Mouse (Mus musculus): Measurements from ENCODE around the gene Zfp456. TPM values are rescaled to one million over a fixed set of nuclear protein-coding genes. Genes with fewer than 3 reads are reported as not detected.
A peak's percentile ranks its signal among the peaks of the same experiment; 100 is the strongest.
"Not testable (repeated sequence)": the region's sequence is repeated elsewhere in the genome, so short reads cannot be mapped to it uniquely, and the experiment has no call there.

Zfp456 gene
- polyA plus RNA-seq, 1 experiment from 2014 or later = 0.78 TPM

DNA sequence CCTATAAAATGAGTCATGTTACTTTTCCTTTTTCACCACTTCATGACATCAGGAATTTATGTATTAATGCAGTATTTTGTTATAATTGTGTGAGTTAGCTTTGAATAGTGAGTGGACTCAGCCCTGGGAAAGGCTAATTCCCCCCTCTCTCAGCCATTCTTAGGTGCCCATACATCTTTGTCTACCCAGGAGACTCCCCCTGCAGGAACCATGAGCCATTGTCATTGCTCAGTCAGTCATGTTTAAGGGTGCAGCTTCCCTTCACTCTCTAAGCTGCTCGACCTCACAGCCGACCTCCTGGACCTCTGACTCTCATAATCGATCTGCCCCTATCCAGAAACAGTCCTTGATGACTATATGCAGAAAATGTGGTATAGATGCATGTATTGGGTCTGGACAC, 645 bp upstream of the Zfp456 start:
- 59% methylated on average over 3 of the region's 3 CpGs for WGBS
- not testable (repeated sequence) for H3K9me3 ChIP-seq (ENCODE audit: control insufficient read depth, low read length)

GRCm38 (mm10) chr13:67360131-67360744, 15.4 kb downstream of the Zfp456 start, which contains the start of the genes Gm28044 and Zfp953:
Gm28044 (minus strand) TSS chr13:67360536.
Zfp953 (minus strand) TSS chr13:67360605.
- peak; percentile 97 for ATAC-seq
- no peaks in the 10 kb centered on the region for H3K27me3 ChIP-seq (replicated peaks; ENCODE audit: control insufficient read depth, insufficient read depth, low read length)
- H3K36me3 ChIP-seq (ENCODE audit: control insufficient read depth, insufficient read depth, low read length) = no peaks in the 10 kb centered on the region
- under 1% methylated on average over 15 of the region's 15 CpGs for WGBS
- peaks cover 10% of the 10 kb centered on the region for H3K4me1 ChIP-seq (ENCODE audit: control insufficient read depth, insufficient read depth, low read depth, low read length)
- peak within 1 kb of the TSS; percentile 5; the same call in 1 of the 2 replicates for H3K27ac ChIP-seq (ENCODE audit: low read depth, low read length)
- H3K9me3 ChIP-seq (ENCODE audit: control insufficient read depth, low read length) = no peaks in the 10 kb centered on the region
- peak within 1 kb of the TSS; percentile 57 for H3K4me3 ChIP-seq (ENCODE audit: low read length)
- peak within 1 kb of the TSS; percentile 61 for H3K9ac ChIP-seq (ENCODE audit: low read depth, low read length)
- peak within 1 kb of the TSS; percentile 91 for H3K4me2 ChIP-seq (ENCODE audit: low read length)

More for the DNA sequence above, 645 bp upstream of the Zfp456 start:
- H3K4me2 ChIP-seq (ENCODE audit: low read length); H3K4me3 ChIP-seq (ENCODE audit: low read length); H3K4me1 ChIP-seq (ENCODE audit: control insufficient read depth, insufficient read depth, low read depth, low read length); H3K9ac ChIP-seq (ENCODE audit: low read depth, low read length); H3K36me3 ChIP-seq (ENCODE audit: control insufficient read depth, insufficient read depth, low read length); H3K27ac ChIP-seq (ENCODE audit: low read depth, low read length); ATAC-seq; H3K27me3 ChIP-seq (replicated peaks; ENCODE audit: control insufficient read depth, insufficient read depth, low read length): not testable (repeated sequence)

GRCm38 (mm10) chr13:67351854-67352253, 23.8 kb downstream of the Zfp456 start:
- Histone ChIP-seq H3K4me1 (ENCODE audit: control insufficient read depth, insufficient read depth, low read depth, low read length) (no peaks in the 10 kb centered on the region), H3K9ac (ENCODE audit: low read depth, low read length) (no peak overlapping the region), H3K4me3 (ENCODE audit: low read length) (no peak overlapping the region), H3K36me3 (ENCODE audit: control insufficient read depth, insufficient read depth, low read length) (no peaks in the 10 kb centered on the region), H3K27me3 (replicated peaks; ENCODE audit: control insufficient read depth, insufficient read depth, low read length) (no peaks in the 10 kb centered on the region), H3K4me2 (ENCODE audit: low read length) (no peak overlapping the region), H3K9me3 (ENCODE audit: control insufficient read depth, low read length) (no peaks in the 10 kb centered on the region), H3K27ac (ENCODE audit: low read depth, low read length) (no peak overlapping the region)
- ATAC-seq = no peak

DNA sequence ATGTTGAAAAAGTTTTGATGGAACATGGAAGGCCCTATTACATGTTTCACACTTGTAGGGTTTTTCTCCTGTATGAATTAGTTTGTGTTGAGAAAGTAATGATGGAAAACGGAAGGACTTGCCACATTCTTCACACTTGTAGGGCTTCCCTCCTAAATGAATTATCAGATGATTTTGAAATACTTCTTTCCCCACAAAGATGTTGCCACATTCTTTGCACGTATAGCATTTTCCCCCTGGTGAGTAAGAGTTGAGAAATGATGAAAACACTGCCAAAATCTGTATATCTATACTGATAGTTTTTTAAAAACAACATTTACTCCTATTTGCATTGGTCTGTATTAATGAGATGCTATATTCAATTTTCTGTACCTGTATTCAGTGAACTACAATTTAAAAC, 32.2 kb downstream of the Zfp456 start:
- WGBS = 87% methylated on average over 2 of the region's 2 CpGs
- no peaks in the 10 kb centered on the region for H3K9me3 ChIP-seq (ENCODE audit: control insufficient read depth, low read length)

DNA sequence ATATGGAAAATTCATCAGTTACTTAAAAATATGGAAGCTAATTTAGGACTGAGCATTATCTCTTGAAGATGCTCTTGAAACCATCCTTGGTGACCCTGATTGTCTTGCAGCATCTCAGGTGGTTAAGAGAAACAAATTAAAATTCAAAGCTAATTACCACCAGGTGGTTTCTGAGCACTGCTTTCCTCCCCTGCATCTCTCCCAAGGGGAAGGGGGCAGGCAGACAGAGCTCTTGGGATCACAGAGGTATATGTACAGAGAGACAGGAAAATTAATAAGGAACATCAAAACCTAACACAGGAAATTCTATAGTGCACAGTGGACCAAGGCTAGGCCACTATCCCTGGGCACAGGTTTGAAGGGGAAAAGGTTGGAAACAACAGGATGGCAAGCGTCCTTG, 42.7 kb downstream of the Zfp456 start:
- Histone ChIP-seq H3K4me1 (ENCODE audit: control insufficient read depth, insufficient read depth, low read depth, low read length) (peaks cover 9% of the 10 kb centered on the region), H3K4me3 (ENCODE audit: low read length) (peak overlapping the region; percentile 51), H3K27ac (ENCODE audit: low read depth, low read length) (no peak overlapping the region), H3K36me3 (ENCODE audit: control insufficient read depth, insufficient read depth, low read length) (no peaks in the 10 kb centered on the region), H3K9me3 (ENCODE audit: control insufficient read depth, low read length) (no peaks in the 10 kb centered on the region), H3K4me2 (ENCODE audit: low read length) (peak overlapping the region; percentile 69), H3K9ac (ENCODE audit: low read depth, low read length) (peak overlapping the region; percentile 68), H3K27me3 (replicated peaks; ENCODE audit: control insufficient read depth, insufficient read depth, low read length) (no peaks in the 10 kb centered on the region)
- ATAC-seq = peak; percentile 25
- 56% methylated on average over 1 of the region's 1 CpGs for WGBS

More for the DNA sequence above, 32.2 kb downstream of the Zfp456 start:
- no peak overlapping the region for H3K4me2 ChIP-seq (ENCODE audit: low read length)
- no peak overlapping the region for H3K4me3 ChIP-seq (ENCODE audit: low read length)
- H3K9ac ChIP-seq (ENCODE audit: low read depth, low read length) = no peak overlapping the region
- H3K36me3 ChIP-seq (ENCODE audit: control insufficient read depth, insufficient read depth, low read length) = no peaks in the 10 kb centered on the region
- no peak overlapping the region for H3K27ac ChIP-seq (ENCODE audit: low read depth, low read length)
- no peaks in the 10 kb centered on the region for H3K4me1 ChIP-seq (ENCODE audit: control insufficient read depth, insufficient read depth, low read depth, low read length)
- no peaks in the 10 kb centered on the region for H3K27me3 ChIP-seq (replicated peaks; ENCODE audit: control insufficient read depth, insufficient read depth, low read length)
- no peak for ATAC-seq

- H3K4me3 ChIP-seq (ENCODE audit: low read length) = peak within 1 kb of the TSS; percentile 51
- peak; percentile 97 for ATAC-seq
- peaks cover 9% of the 10 kb centered on the region for H3K4me1 ChIP-seq (ENCODE audit: control insufficient read depth, insufficient read depth, low read depth, low read length)
- 13% methylated on average over 17 of the region's 17 CpGs for WGBS
- peak within 1 kb of the TSS; percentile 68 for H3K9ac ChIP-seq (ENCODE audit: low read depth, low read length)
- H3K36me3 ChIP-seq (ENCODE audit: control insufficient read depth, insufficient read depth, low read length) = no peaks in the 10 kb centered on the region
- peak within 1 kb of the TSS; percentile 69 for H3K4me2 ChIP-seq (ENCODE audit: low read length)
- H3K27ac ChIP-seq (ENCODE audit: low read depth, low read length) = peak within 1 kb of the TSS; percentile 54; the same call in 1 of the 2 replicates
- H3K27me3 ChIP-seq (replicated peaks; ENCODE audit: control insufficient read depth, insufficient read depth, low read length) = no peaks in the 10 kb centered on the region
- no peaks in the 10 kb centered on the region for H3K9me3 ChIP-seq (ENCODE audit: control insufficient read depth, low read length)
Measured at GRCm38 (mm10) chr13:67332019-67332724, 43.4 kb downstream of the Zfp456 start, which contains the start of gene Zfp595. Zfp595 (minus strand) TSS chr13:67332570.

Other genes with a start within 250 kb of the Zfp456 start
- gene Rsl1, start 202.6 kb downstream of the Zfp456 start, polyA plus RNA-seq (2015; fragmentation: Nextera tagmentation; extraction: Ambion mirVana) = 6.3 and 6.4 TPM in 2 replicates
- 2.2 and 2.6 TPM in 2 replicates for gene Zfp455, start 181.3 kb downstream of the Zfp456 start, polyA plus RNA-seq (2015; fragmentation: Nextera tagmentation; extraction: Ambion mirVana)
- gene Zfp458, start 97.3 kb downstream of the Zfp456 start, polyA plus RNA-seq (2015; fragmentation: Nextera tagmentation; extraction: Ambion mirVana) = 4.4 and 5.5 TPM in 2 replicates
- gene Zfp457, start 69.3 kb downstream of the Zfp456 start, polyA plus RNA-seq (2015; fragmentation: Nextera tagmentation; extraction: Ambion mirVana) = 1.0 and 1.1 TPM in 2 replicates
- gene Zfp595, start 43.2 kb downstream of the Zfp456 start, polyA plus RNA-seq (2015; fragmentation: Nextera tagmentation; extraction: Ambion mirVana) = 1.4 and 1.5 TPM in 2 replicates
- not detected in 2 replicates for gene Gm28044, start 15.3 kb downstream of the Zfp456 start, polyA plus RNA-seq (2015; fragmentation: Nextera tagmentation; extraction: Ambion mirVana)
- 0.58 and 0.60 TPM in 2 replicates for gene Zfp953, start 15.2 kb downstream of the Zfp456 start, polyA plus RNA-seq (2015; fragmentation: Nextera tagmentation; extraction: Ambion mirVana)
- gene Gm28041, start 77 bp downstream of the Zfp456 start, polyA plus RNA-seq (2015; fragmentation: Nextera tagmentation; extraction: Ambion mirVana) = not detected in 2 replicates
- 4.2 and 6.5 TPM in 2 replicates for gene Zfp429, start 24.0 kb upstream of the Zfp456 start, polyA plus RNA-seq (2015; fragmentation: Nextera tagmentation; extraction: Ambion mirVana)
- gene Zfp459, start 45.6 kb upstream of the Zfp456 start, polyA plus RNA-seq (2015; fragmentation: Nextera tagmentation; extraction: Ambion mirVana) = 1.8 TPM in 2 replicates
- 5.7 and 7.1 TPM in 2 replicates for gene Zfp874a, start 75.8 kb upstream of the Zfp456 start, polyA plus RNA-seq (2015; fragmentation: Nextera tagmentation; extraction: Ambion mirVana)
- gene Zfp874b, start 108.4 kb upstream of the Zfp456 start, polyA plus RNA-seq (2015; fragmentation: Nextera tagmentation; extraction: Ambion mirVana) = 3.2 and 3.3 TPM in 2 replicates
- gene Zfp58, start 124.7 kb upstream of the Zfp456 start, polyA plus RNA-seq (2015; fragmentation: Nextera tagmentation; extraction: Ambion mirVana) = 9.8 and 10.5 TPM in 2 replicates
- gene Gm26965, start 150.3 kb upstream of the Zfp456 start, polyA plus RNA-seq (2015; fragmentation: Nextera tagmentation; extraction: Ambion mirVana) = 0.16 TPM in 1 of 2 replicates, not detected in the other
- 32.6 and 37.6 TPM in 2 replicates for gene Zfp87, start 150.4 kb upstream of the Zfp456 start, polyA plus RNA-seq (2015; fragmentation: Nextera tagmentation; extraction: Ambion mirVana)
- 12.3 and 13.6 TPM in 2 replicates for gene Zfp748, start 178.0 kb upstream of the Zfp456 start, polyA plus RNA-seq (2015; fragmentation: Nextera tagmentation; extraction: Ambion mirVana)
- gene Zfp729b, start 233.9 kb upstream of the Zfp456 start, polyA plus RNA-seq (2015; fragmentation: Nextera tagmentation; extraction: Ambion mirVana) = 4.4 and 4.9 TPM in 2 replicates

Measured in hindbrain, embryonic 16.5 days (tissue).